Mouse (Mus musculus) G1E (cell line): ENCODE results near the gene Gna15.

Experiments used
- CTCF ChIP-seq: IDR thresholded peaks from 2 replicates; pipeline ENCODE4 v1.5.1; 2012; ENCODE audit warnings: low read depth, low read length, inconsistent platforms, mixed read lengths
- GATA1 ChIP-seq: IDR thresholded peaks from 2 replicates; pipeline ENCODE4 v1.6.1; 2012; ENCODE audit warnings: borderline replicate concordance, low read length, inconsistent platforms, mixed read lengths
- POLR2AphosphoS5 ChIP-seq: IDR thresholded peaks from 2 replicates; pipeline ENCODE4 v1.6.1; 2012; ENCODE audit warnings: low read depth, low read length, inconsistent platforms; ENCODE audit not compliant: insufficient replicate concordance
- TAL1 ChIP-seq: conservative IDR thresholded peaks from 2 replicates; pipeline ENCODE4 v1.6.1; 2012; ENCODE audit warnings: low read depth, low read length, inconsistent platforms, mixed read lengths

GRCm38 (mm10) chr10:81473003-81473451, 51.0 kb downstream of the Gna15 start:
- TF ChIP-seq CTCF, result no peak
- no peak for TF ChIP-seq TAL1
- no peak for TF ChIP-seq GATA1
- no peak for TF ChIP-seq POLR2AphosphoS5
